Mouse (Mus musculus) embryonic facial prominence, embryonic 13.5 days (tissue): Measurements from ENCODE around the gene Scn1b. TPM values are rescaled to one million over a fixed set of nuclear protein-coding genes. Genes with fewer than 3 reads are reported as not detected.

Experiments
- ATAC-seq: fragments of 200-750 bp; cut with Nextera tagmentation; 2 replicates; pipeline ENCODE4 v1.8.0; 2017; ENCODE audit warnings: low read depth; ENCODE audit not compliant: insufficient number of reproducible peaks, insufficient read depth, low FRiP score, low TSS enrichment
- H3K27ac ChIP-seq: fragments of 300-500 bp; sonication (generic); 2 replicates; pipeline ENCODE4 v1.5.1; 2015; ENCODE audit warnings: moderate library complexity, mild to moderate bottlenecking, inconsistent platforms
- H3K27me3 ChIP-seq: fragments of 300-500 bp; sonication (generic); 2 replicates; pipeline ENCODE4 v1.6.1; 2015; ENCODE audit warnings: mild to moderate bottlenecking, inconsistent platforms
- H3K36me3 ChIP-seq: fragments of 300-500 bp; sonication (generic); 2 replicates; pipeline ENCODE4 v1.6.1; 2015; ENCODE audit warnings: mild to moderate bottlenecking, inconsistent platforms
- H3K4me1 ChIP-seq: fragments of 300-500 bp; sonication (generic); 2 replicates; pipeline ENCODE4 v1.6.1; 2015; ENCODE audit warnings: inconsistent platforms
- H3K4me2 ChIP-seq: fragments of 300-500 bp; sonication (generic); 2 replicates; pipeline ENCODE4 v1.6.1; 2015; ENCODE audit warnings: moderate library complexity, mild to moderate bottlenecking, inconsistent platforms
- H3K4me3 ChIP-seq: fragments of 300-500 bp; sonication (generic); 2 replicates; pipeline ENCODE4 v1.5.1; 2015; ENCODE audit warnings: mild to moderate bottlenecking, inconsistent platforms
- H3K9ac ChIP-seq: fragments of 300-500 bp; sonication (generic); 2 replicates; pipeline ENCODE4 v1.6.1; 2015; ENCODE audit warnings: mild to moderate bottlenecking, inconsistent platforms
- H3K9me3 ChIP-seq: fragments of 300-500 bp; sonication (generic); 2 replicates; pipeline ENCODE4 v1.6.1; 2016; ENCODE audit warnings: inconsistent platforms
- WGBS: fragments of 180-500 bp; shearing (Covaris S2); methylation state at CpG from one replicate; pipeline ENCODE4 v1.1.7; 2015; ENCODE audit warnings: mixed read lengths; 5-methylcytosine and 5-hydroxymethylcytosine counted together
- polyA plus RNA-seq: library from polyadenylated mRNA; unstranded; fragments of >200 nt; fragmentation: Nextera tagmentation; extraction: Ambion mirVana; gene quantifications from 2 replicates; pipeline ENCODE4 v1.2.1, GENCODE M21; 2015

The Scn1b gene
- polyA plus RNA-seq, 1 experiment from 2014 or later: 4.8 TPM

DNA sequence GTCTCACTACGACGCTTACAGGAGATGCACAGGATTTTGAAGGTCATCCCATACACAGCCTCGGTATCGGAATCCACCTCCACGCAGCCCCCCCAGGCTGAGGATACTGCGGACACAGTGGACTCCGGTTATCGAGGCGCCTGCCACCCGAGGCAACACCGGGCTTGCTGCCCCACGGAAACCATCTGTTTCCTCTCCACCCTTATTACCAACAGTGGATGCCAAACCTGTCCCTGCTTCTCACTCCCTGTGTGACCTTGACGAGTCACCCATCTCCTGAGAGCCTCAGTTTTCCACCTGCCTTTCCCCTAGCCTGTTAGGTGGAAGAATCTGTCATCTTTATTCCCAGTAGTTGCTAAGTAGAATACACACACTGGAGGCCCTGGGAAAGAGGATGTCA, 1.7 kb downstream of the Scn1b start:
- Histone ChIP-seq H3K9ac (no peak overlapping the region), H3K27me3 (peaks cover 41% of the 10 kb centered on the region), H3K4me1 (peaks cover 14% of the 10 kb centered on the region), H3K4me3 (no peak overlapping the region), H3K4me2 (no peak overlapping the region), H3K9me3 (no peaks in the 10 kb centered on the region), H3K36me3 (peaks cover 21% of the 10 kb centered on the region), H3K27ac (no peak overlapping the region)
- ATAC-seq: no peak
- 80% methylated on average over 13 of the region's 13 CpGs for WGBS

DNA sequence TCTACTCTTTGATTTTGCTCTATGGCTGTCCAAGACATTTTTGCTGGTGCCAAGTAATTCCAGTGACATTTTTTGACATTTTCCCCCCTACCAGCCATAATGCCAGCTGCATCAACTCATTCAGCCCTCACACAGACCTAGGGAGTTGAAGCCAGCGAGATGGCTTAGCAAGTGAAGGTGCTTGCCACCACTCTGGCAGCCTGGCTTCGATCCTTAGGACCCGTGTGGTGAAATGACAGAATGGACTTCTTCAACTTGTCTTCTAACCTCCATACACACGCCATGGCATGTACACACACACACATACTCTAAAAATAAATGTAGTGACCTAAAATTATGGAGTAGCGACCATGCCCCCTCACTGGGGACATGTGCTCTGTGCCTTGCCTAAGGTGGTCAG, 2.4 kb downstream of the Scn1b start:
- H3K4me1 ChIP-seq: peaks cover 14% of the 10 kb centered on the region

DNA sequence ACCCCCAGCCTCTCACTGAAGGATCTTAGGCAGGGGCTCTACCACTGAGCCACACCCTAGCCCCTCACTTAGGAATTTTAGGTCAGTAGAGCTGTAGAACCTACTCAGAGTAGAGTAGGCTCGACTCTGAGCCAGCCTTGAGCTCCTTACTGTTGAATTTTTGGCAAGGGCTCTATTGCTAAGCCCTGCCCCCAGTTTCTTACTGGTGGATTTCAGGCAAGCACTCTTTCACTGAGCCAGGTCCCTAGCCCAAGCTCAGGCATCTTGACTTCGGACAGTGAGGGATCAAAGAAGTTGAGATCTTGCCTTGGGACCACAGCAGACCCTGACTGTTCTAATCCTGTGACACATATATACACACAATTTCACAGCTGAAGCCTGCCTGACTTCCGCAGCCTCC, 3.1 kb downstream of the Scn1b start:
- Histone ChIP-seq H3K4me1 (peaks cover 14% of the 10 kb centered on the region), H3K4me3 (no peak overlapping the region), H3K9ac (no peak overlapping the region), H3K9me3 (no peaks in the 10 kb centered on the region), H3K4me2 (no peak overlapping the region), H3K27ac (no peak overlapping the region), H3K27me3 (peaks cover 41% of the 10 kb centered on the region), H3K36me3 (peaks cover 7% of the 10 kb centered on the region)
- WGBS: 75% methylated on average over 3 of the region's 3 CpGs
- ATAC-seq: no peak

More for the DNA sequence above, 2.4 kb downstream of the Scn1b start:
- H3K4me3 ChIP-seq: no peak overlapping the region
- H3K27me3 ChIP-seq: peaks cover 41% of the 10 kb centered on the region
- 82% methylated on average over 5 of the region's 5 CpGs for whole genome bisulfite sequencing
- no peak for ATAC-seq
- H3K9ac ChIP-seq: no peak overlapping the region
- H3K36me3 ChIP-seq: peaks cover 14% of the 10 kb centered on the region
- H3K4me2 ChIP-seq: no peak overlapping the region
- H3K9me3 ChIP-seq: no peaks in the 10 kb centered on the region
- no peak overlapping the region for H3K27ac ChIP-seq

DNA sequence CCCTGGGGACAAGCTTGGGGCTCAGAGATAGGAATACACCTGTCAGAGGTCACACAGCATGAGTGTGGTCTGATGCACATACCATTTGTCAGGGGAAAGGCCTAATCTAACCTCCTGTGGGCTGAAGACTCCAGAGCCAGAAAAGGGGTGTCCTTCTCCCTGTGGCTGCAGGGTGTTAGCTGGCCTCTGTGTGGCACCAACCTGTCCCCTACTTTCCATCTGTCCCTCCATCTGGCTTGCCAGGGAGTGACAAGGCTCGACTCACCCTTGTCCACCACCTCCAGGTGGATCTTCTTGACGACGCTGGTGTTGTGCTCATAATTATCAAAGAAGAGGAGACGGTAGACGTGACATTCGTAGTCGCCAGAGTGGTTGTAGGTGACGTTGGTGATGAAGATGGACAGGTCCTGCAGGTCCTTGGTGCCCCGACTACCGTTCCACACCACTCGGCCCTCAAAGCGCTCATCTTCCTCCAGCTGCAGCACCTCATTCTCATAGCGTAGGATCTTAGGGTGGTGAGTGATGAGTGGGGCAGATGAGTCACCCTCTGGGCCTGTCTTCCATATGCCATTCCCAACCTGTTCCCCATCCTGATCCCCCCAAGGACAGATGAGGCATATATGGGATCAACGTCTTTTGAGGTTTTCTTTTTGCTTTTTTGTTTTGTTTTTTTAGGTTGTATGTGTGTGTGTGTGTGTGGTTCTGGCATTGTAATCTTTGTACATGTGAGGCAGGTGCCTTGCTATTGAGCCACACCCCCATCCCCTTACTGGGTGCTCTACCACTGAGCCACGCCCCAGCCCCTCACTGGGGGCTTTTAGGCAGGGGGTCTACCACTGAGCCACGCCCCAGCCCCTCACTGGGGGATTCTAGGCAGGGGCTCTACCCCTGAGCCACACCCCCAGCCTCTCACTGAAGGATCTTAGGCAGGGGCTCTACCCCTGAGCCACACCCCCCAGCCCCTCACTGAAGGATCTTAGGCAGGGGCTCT, 3.9 kb downstream of the Scn1b start:
- Histone ChIP-seq H3K4me3 (no peak overlapping the region), H3K36me3 (no peaks in the 10 kb centered on the region), H3K9me3 (no peaks in the 10 kb centered on the region), H3K9ac (no peak overlapping the region), H3K4me2 (no peak overlapping the region), H3K27me3 (peaks cover 34% of the 10 kb centered on the region), H3K4me1 (peaks cover 14% of the 10 kb centered on the region), H3K27ac (no peak overlapping the region)
- 90% methylated on average over 16 of the region's 16 CpGs for WGBS
- no peak for ATAC-seq

DNA sequence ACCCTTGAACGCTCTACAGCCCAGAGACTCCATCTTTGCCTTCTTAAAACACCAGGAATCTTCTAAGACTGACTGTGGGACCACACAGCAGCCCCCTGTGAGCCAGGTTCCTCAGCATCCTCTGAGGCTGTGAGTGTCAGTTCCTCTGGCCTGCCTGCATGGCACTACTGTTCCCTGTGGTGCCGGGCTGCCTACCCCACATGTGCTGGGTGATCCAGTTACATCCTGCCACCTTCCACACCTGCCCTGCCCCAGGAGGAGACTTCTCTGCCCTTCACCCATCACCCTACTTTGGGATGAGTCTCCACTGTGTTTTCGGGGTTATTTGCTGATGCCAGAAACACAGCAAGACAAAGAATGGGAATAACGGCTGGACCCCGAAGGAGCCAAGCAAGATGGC, 7.2 kb downstream of the Scn1b start:
- Histone ChIP-seq H3K9ac (no peak overlapping the region), H3K4me2 (no peak overlapping the region), H3K36me3 (no peaks in the 10 kb centered on the region), H3K9me3 (no peaks in the 10 kb centered on the region), H3K27ac (no peak overlapping the region), H3K27me3 (peaks cover 4% of the 10 kb centered on the region; the same call in 1 of the 2 replicates), H3K4me1 (peaks cover 20% of the 10 kb centered on the region), H3K4me3 (no peak overlapping the region)
- 86% methylated on average over 5 of the region's 5 CpGs for WGBS
- ATAC-seq: no peak

DNA sequence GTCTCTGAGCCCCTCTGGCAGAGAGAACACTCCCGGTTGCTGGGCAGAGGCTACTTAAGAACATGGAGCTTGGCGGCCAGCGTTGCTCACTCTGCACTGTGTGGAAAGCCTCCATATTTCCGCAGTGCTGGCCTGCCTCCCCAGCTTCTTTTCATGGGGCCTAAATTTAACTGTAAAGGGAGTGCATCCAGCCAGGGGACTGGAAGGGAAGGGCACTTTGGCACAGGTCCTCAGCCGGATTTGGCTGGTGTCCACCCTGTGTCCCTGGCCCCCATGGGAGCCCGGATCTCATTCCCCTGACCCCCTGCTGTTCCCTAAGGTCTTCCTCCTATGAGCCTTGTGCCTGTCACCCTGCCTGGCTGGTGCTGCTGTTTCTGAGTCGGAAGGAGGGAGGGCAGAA, 8.3 kb downstream of the Scn1b start:
- WGBS: 69% methylated on average over 7 of the region's 7 CpGs
- H3K27me3 ChIP-seq: no peaks in the 10 kb centered on the region
- H3K9me3 ChIP-seq: no peaks in the 10 kb centered on the region
- H3K4me1 ChIP-seq: peaks cover 20% of the 10 kb centered on the region
- H3K9ac ChIP-seq: no peak overlapping the region
- no peaks in the 10 kb centered on the region for H3K36me3 ChIP-seq
- no peak overlapping the region for H3K4me2 ChIP-seq
- no peak for ATAC-seq
- no peak overlapping the region for H3K27ac ChIP-seq
- H3K4me3 ChIP-seq: no peak overlapping the region

DNA sequence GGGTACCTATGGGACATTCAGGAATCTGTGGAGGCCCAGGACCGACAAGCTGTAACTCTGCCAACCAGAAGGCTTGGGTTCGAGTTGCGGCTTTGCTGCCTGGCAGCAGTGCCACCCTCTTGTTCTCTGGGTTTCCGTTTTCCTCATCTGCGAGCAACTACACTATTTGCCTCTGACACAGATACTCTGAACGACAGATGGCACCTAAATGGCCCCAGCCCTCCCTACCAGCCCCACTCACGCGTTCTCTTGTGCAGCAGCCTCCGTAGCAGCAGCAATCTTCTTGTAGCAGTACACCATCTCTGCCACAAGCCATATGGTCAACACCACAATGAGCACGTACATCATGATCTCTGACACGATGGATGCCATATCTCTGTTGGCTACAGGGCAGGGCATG, 9.3 kb downstream of the Scn1b start:
- Histone ChIP-seq H3K36me3 (no peaks in the 10 kb centered on the region), H3K4me1 (peaks cover 20% of the 10 kb centered on the region), H3K9ac (no peak overlapping the region), H3K4me2 (no peak overlapping the region), H3K9me3 (no peaks in the 10 kb centered on the region), H3K27me3 (no peaks in the 10 kb centered on the region), H3K27ac (no peak overlapping the region), H3K4me3 (no peak overlapping the region)
- 89% methylated on average over 11 of the region's 11 CpGs for WGBS
- ATAC-seq: no peak

DNA sequence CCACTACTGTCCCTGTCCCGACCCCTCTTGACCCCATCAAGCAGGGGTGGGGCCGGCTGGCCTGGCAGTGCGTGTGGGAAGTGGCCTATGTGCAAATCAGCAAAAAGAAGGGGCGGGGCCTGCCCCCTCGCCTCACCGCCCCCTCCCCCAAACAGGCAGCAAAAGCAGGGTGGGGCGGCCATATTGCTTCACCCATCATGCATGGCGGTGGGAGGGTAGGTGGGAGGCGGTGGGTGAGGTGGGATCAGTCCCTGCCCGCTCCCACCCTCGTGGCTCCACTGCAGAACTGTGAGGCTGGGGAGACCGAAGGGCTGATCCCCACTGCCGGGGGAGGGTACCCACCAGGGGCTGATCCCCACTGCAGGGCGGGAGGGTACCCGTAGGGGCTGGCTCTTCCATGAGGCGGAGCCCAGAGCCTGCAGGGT, 10.1 kb downstream of the Scn1b start:
- Histone ChIP-seq H3K9ac (no peak overlapping the region), H3K36me3 (no peaks in the 10 kb centered on the region), H3K9me3 (no peaks in the 10 kb centered on the region), H3K4me1 (peaks cover 20% of the 10 kb centered on the region), H3K4me3 (no peak overlapping the region), H3K27ac (no peak overlapping the region), H3K4me2 (0 out of 2 replicates have a peak overlapping the region, but pooled peaks have one; percentile 2), H3K27me3 (no peaks in the 10 kb centered on the region)
- ATAC-seq: no peak
- WGBS: 48% methylated on average over 16 of the region's 16 CpGs

DNA sequence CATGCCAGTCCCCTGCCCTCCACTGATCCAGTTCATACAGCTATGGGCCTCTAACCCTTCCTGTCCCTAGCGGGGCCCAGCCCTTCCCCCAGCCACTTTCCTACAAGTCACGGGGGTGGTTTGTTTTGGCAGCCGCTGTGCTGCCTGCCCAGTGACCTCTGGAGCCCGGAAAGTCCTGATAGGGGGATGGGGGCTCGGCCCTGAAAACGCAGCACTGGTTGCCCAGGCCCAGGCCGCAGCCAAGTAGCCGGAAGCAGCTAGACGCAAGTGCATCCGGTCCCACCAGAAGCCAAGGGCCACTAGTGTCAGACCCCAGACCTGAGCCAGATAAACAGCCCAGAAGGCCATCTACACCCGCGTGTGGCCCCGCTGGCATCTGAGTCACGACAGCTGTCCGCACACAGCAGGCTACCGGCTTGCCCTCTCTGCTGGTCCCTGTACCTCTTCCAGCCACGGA, 11.2 kb downstream of the Scn1b start:
- Histone ChIP-seq H3K4me2 (peak overlapping the region; percentile 47), H3K9ac (0 out of 2 replicates have a peak overlapping the region, but pooled peaks have one; percentile 44), H3K27me3 (no peaks in the 10 kb centered on the region), H3K27ac (peak overlapping the region; percentile 33; the same call in 1 of the 2 replicates), H3K4me3 (peak overlapping the region; percentile 20; the same call in 1 of the 2 replicates), H3K36me3 (no peaks in the 10 kb centered on the region), H3K4me1 (peaks cover 14% of the 10 kb centered on the region), H3K9me3 (no peaks in the 10 kb centered on the region)
- ATAC-seq: no peak
- WGBS: 18% methylated on average over 17 of the region's 17 CpGs

DNA sequence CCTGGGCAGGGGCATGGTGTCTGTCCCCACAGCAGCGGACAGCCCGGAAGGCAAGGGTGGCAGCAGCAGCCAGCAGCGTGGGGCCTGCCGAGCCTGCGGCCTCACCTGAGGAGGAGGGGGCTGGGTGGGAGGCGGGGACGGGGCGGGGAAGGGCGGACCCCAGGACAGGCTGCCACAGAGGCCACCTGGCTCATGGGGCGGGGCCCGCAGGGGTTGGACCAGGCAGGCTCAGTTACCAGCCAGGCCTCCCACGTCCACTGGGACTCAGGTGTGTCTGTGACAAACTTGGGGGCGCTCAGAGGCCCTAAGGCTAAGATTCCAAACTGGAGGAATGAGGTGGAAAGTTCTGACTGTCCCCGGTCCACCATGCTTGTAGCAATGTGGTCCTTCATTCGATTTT, 11.6 kb downstream of the Scn1b start, which contains the start of gene Hpn:
TSS of gene Hpn (minus strand) at position 109 of the 400 bp plus-strand sequence.
- 12% methylated on average over 15 of the region's 15 CpGs for WGBS
- 0 out of 2 replicates have a peak within 1 kb of the TSS, but pooled peaks have one; percentile 51 for H3K9ac ChIP-seq

DNA sequence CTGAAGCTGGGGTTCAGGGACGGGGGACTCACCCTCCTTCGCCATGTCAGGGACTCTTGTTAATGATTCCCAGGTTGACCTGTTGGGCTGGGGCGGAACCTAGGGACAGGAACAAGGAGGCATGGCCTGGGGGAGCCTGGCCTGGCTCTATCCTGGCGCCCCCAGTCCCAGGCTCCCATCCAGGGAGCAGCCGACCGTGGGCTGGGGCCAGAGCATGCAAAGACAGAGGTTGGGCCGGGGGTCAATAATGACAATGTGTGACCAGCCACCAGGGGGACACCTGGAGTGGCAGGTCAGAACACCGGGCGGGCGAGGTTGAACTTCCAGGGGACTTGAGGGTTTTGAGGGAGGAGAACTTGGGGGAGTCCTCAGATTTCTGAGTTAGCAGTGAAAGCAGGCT, 12.2 kb downstream of the Scn1b start:
- Histone ChIP-seq H3K4me1 (peaks cover 14% of the 10 kb centered on the region), H3K9me3 (no peaks in the 10 kb centered on the region), H3K4me3 (peak overlapping the region; percentile 20; the same call in 1 of the 2 replicates), H3K4me2 (peak overlapping the region; percentile 47), H3K27me3 (no peaks in the 10 kb centered on the region), H3K36me3 (no peaks in the 10 kb centered on the region), H3K27ac (no peak overlapping the region), H3K9ac (no peak overlapping the region)
- 53% methylated on average over 10 of the region's 10 CpGs for WGBS
- ATAC-seq: no peak

More for the DNA sequence above, 11.6 kb downstream of the Scn1b start, which contains the start of gene Hpn:
- ATAC-seq: 0 out of 2 replicates have a peak, but pooled peaks have one; percentile 28
- Histone ChIP-seq H3K9me3 (no peaks in the 10 kb centered on the region), H3K4me2 (peak within 1 kb of the TSS; percentile 47), H3K36me3 (no peaks in the 10 kb centered on the region), H3K27ac (peak within 1 kb of the TSS; percentile 33; the same call in 1 of the 2 replicates), H3K4me1 (peaks cover 14% of the 10 kb centered on the region), H3K4me3 (peak within 1 kb of the TSS; percentile 20), H3K27me3 (no peaks in the 10 kb centered on the region)
